Mouse (Mus musculus): ENCODE measurements at regions not wholly inside any gene's neighbourhood (a gene's known extent, or its start where the extent isn't known, plus 50 kb on each side); places are given as distances from the start of the nearest gene placed in this dataset.

GRCm38 (mm10) chr10:68371785-68372184, 93.2 kb upstream of the Arid5b start:
- TF ChIP-seq CTCF (IDR thresholded peaks at IDR 0.05; ENCODE audit: low read depth) (no peak), EP300 (optimal IDR thresholded peaks at IDR 0.05) (no peak)
